Mouse (Mus musculus): ENCODE results near the gene Llph. TPM values are rescaled to one million over a fixed set of nuclear protein-coding genes. Genes with fewer than 3 reads are reported as not detected.

Gene Llph
- total RNA-seq (2023; ENCODE audit: inconsistent age) = 43.4 to 54.5 TPM (median 46.7 TPM) in 4 replicates

GRCm38 (mm10) chr10:120226871-120227661 is at the start of gene Llph:
Gene Llph, plus strand, starts transcription at chr10:120227070.

GRCm38 (mm10) chr10:120201131-120201921 is 25.5 kb upstream of the Llph start, which contains the start of gene Tmbim4:
Gene Tmbim4, plus strand, starts transcription at chr10:120201590.

GRCm38 (mm10) chr10:120201961-120202402 is 24.9 kb upstream of the Llph start, which contains the start of gene Irak3:
Gene Irak3, minus strand, starts transcription at chr10:120202130.

Other genes with a start within 250 kb of the Llph start
- 37.1 to 40.5 TPM (median 38.7 TPM) in 4 replicates for gene Helb, start 114.1 kb upstream of the Llph start, total RNA-seq (2023; ENCODE audit: inconsistent age)
- gene Tmbim4, start 25.5 kb upstream of the Llph start, total RNA-seq (2023; ENCODE audit: inconsistent age) = 293 to 323 TPM (median 302 TPM) in 4 replicates
- gene Irak3, start 24.9 kb upstream of the Llph start, total RNA-seq (2023; ENCODE audit: inconsistent age) = 90.9 to 99.4 TPM (median 92.5 TPM) in 4 replicates
- gene Hmga2, start 249.4 kb downstream of the Llph start, total RNA-seq (2023; ENCODE audit: inconsistent age) = 0.13 TPM in 2 of 4 replicates, not detected in the others